Mouse (Mus musculus) midbrain, embryonic 12.5 days (tissue): ENCODE results near the gene Scn5a. TPM values are rescaled to one million over a fixed set of nuclear protein-coding genes. Genes with fewer than 3 reads are reported as not detected.

ENCODE experiments used
- ATAC-seq: fragments of 200-750 bp; cut with Nextera tagmentation; 2 replicates; pipeline ENCODE4 v1.8.0; 2017; ENCODE audit warnings: low read depth, moderate TSS enrichment, moderate library complexity; ENCODE audit not compliant: low FRiP score
- H3K27ac ChIP-seq: fragments of 300-500 bp; sonication (generic); replicated peaks from 2 replicates; pipeline ENCODE4 v1.5.1; 2016; ENCODE audit warnings: mild to moderate bottlenecking
- H3K27me3 ChIP-seq: fragments of 300-500 bp; sonication (generic); 2 replicates; pipeline ENCODE4 v1.6.1; 2016; ENCODE audit warnings: mild to moderate bottlenecking
- H3K36me3 ChIP-seq: fragments of 300-500 bp; sonication (generic); 2 replicates; pipeline ENCODE4 v1.6.1; 2016
- H3K4me1 ChIP-seq: fragments of 300-500 bp; sonication (generic); 2 replicates; pipeline ENCODE4 v1.6.1; 2016
- H3K4me2 ChIP-seq: fragments of 300-500 bp; sonication (generic); replicated peaks from 2 replicates; pipeline ENCODE4 v1.6.1; 2016; ENCODE audit warnings: mild to moderate bottlenecking, moderate library complexity
- H3K4me3 ChIP-seq: fragments of 300-500 bp; sonication (generic); 2 replicates; pipeline ENCODE4 v1.5.1; 2016; ENCODE audit warnings: mild to moderate bottlenecking
- H3K9ac ChIP-seq: fragments of 300-500 bp; sonication (generic); replicated peaks from 2 replicates; pipeline ENCODE4 v1.6.1; 2016; ENCODE audit warnings: mild to moderate bottlenecking, moderate library complexity
- H3K9me3 ChIP-seq: fragments of 300-500 bp; sonication (generic); 2 replicates; pipeline ENCODE4 v1.6.1; 2016; ENCODE audit warnings: mild to moderate bottlenecking
- WGBS: fragments of 180-500 bp; shearing (Covaris S2); methylation state at CpG from one replicate; pipeline ENCODE4 v1.1.7; 2016; 5-methylcytosine and 5-hydroxymethylcytosine counted together
- polyA plus RNA-seq: library from polyadenylated mRNA; unstranded; fragments of >200 nt; fragmentation: Nextera tagmentation; extraction: Ambion mirVana; gene quantifications from 2 replicates; pipeline ENCODE4 v1.2.1, GENCODE M21; 2016

Scn5a gene
- polyA plus RNA-seq, 1 experiment from 2014 or later: 0.18 TPM

- 90% methylated on average over 9 of the region's 9 CpGs for WGBS
- no peaks in the 10 kb centered on the region for H3K4me1 ChIP-seq
- ATAC-seq: no peak
- H3K9me3 ChIP-seq: no peaks in the 10 kb centered on the region
- no peak overlapping the region for H3K4me2 ChIP-seq
- H3K4me3 ChIP-seq: no peak overlapping the region
- H3K36me3 ChIP-seq: peaks cover 66% of the 10 kb centered on the region
- no peaks in the 10 kb centered on the region for H3K27me3 ChIP-seq
- H3K27ac ChIP-seq: no peak overlapping the region
- no peak overlapping the region for H3K9ac ChIP-seq
These were observed 140.3 kb downstream of the Scn5a start for GRCm38 (mm10) chr9:119438498-119439000.

DNA sequence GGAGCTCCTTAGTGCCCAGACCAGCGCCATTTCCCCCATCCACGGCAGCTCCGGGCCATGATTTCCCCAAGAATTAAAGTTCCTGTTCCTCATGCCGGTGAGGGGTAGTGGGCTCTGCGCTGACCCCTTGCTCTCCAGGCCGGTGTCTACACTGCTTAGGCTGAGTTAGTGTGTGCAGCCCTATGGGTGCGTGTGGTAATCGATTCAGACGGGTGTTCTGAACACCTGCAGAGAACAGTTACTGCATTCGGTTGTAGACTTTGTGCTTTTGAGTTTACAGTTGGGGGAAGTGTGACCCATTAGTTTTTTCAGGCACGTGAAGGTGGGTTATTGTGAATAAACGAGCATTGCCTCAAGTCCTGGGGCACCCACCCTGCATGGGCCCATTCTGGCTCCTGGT is 140.8 kb downstream of the Scn5a start:
- Histone ChIP-seq H3K4me1 (no peaks in the 10 kb centered on the region), H3K27me3 (no peaks in the 10 kb centered on the region), H3K4me3 (no peak overlapping the region), H3K4me2 (no peak overlapping the region), H3K9me3 (no peaks in the 10 kb centered on the region), H3K9ac (no peak overlapping the region), H3K36me3 (peaks cover 69% of the 10 kb centered on the region), H3K27ac (no peak overlapping the region)
- no peak for ATAC-seq
- 90% methylated on average over 12 of the region's 12 CpGs for WGBS

DNA sequence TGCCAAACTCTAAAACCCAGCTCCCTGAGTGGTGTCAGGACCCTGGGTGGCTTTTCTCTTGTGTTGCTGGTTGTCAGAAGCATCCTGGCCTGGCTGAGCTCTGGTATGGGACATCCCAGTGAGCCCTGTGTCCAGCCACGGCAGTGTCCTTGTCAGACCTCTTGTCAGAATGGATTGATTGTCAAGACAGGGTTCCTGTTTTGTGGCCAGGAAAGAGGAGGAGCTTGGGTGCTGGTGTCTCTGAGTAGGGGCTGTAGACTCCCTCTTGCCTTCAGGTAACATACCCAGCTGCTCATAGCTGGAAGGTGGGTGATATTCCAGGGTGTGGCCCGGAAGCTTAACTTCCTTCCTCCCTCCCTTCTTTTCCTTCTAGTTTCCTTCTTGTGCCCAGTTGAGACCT is 143.0 kb downstream of the Scn5a start:
- peaks cover 90% of the 10 kb centered on the region for H3K36me3 ChIP-seq
- H3K27ac ChIP-seq: no peak overlapping the region
- no peaks in the 10 kb centered on the region for H3K27me3 ChIP-seq
- H3K4me1 ChIP-seq: no peaks in the 10 kb centered on the region
- 87% methylated on average over 2 of the region's 2 CpGs for WGBS
- H3K4me3 ChIP-seq: no peak overlapping the region
- no peak overlapping the region for H3K4me2 ChIP-seq
- H3K9ac ChIP-seq: no peak overlapping the region
- no peaks in the 10 kb centered on the region for H3K9me3 ChIP-seq
- ATAC-seq: no peak

Other genes with a start within 250 kb of the Scn5a start
- 79.1 and 82.2 TPM in 2 replicates for gene Acaa1a, start 239.3 kb downstream of the Scn5a start, polyA plus RNA-seq
- gene Myd88, start 237.6 kb downstream of the Scn5a start, polyA plus RNA-seq: 5.7 and 6.2 TPM in 2 replicates
- gene Xylb, start 221.6 kb downstream of the Scn5a start, polyA plus RNA-seq: 5.0 and 5.7 TPM in 2 replicates
- not detected in 2 replicates for gene Slc22a14, start 213.5 kb downstream of the Scn5a start, polyA plus RNA-seq
- gene Acvr2b, start 176.9 kb downstream of the Scn5a start, polyA plus RNA-seq: 109 and 116 TPM in 2 replicates
- 38.1 and 45.1 TPM in 2 replicates for gene Exog, start 134.1 kb downstream of the Scn5a start, polyA plus RNA-seq
- not detected in 2 replicates for gene Scn10a, start 140.3 kb upstream of the Scn5a start, polyA plus RNA-seq
- 0.17 and 0.18 TPM in 2 replicates for gene Scn11a, start 246.4 kb upstream of the Scn5a start, polyA plus RNA-seq